ENCODE assay signal across 9 mouse cellular contexts in genomic region chr5:29824796-29825195, GRCm38 (mm10).
DNase-seq lines count a peak whose midpoint lies in the region; ATAC-seq and TF ChIP-seq lines count a peak whose summit lies in the region.
"Had no signal": no experiment of that assay in that cellular context is flagged by ENCODE, and none has a peak within 500 bp of the region (broad histone marks: within the 10 kb centered on the region; RNA-seq: fewer than 3 reads in every experiment).

No protein-coding gene starts in this region.

- no peak overlapping the region for H3K27ac ChIP-seq in lung, postnatal 0 days (ENCODE audit: low read length)
- no peak overlapping the region for H3K27ac ChIP-seq in limb, embryonic 13.5 days

- no peak for ATAC-seq in lung, postnatal 0 days
- peak; percentile 67; the same call in 1 of the 2 replicates for ATAC-seq in limb, embryonic 13.5 days (ENCODE audit: low FRiP score, low read depth)

- peak; percentile 53 for TF ChIP-seq CTCF in lung, postnatal 0 days (IDR thresholded peaks at IDR 0.05)

- DNase-seq in cerebellum, postnatal 14 days = peak; percentile 57 to 69
- no peak for DNase-seq in cerebellum, adult 9-11 months
- peak; percentile 61 for DNase-seq in lung, postnatal 0 days (ENCODE audit: low spot score)
- DNase-seq in lung, postnatal 4 days = no peak
- peak; percentile 55 for DNase-seq in ZHBTc4 (ENCODE audit: low read depth, low spot score)
- DNase-seq in heart, postnatal 10 days = peak; percentile 65 to 80
- DNase-seq in yolk sac, embryonic 10.5 days (ENCODE audit: low spot score) = peak; percentile 21

- H3K4me1 ChIP-seq in lung, postnatal 0 days (ENCODE audit: insufficient read depth, low read depth, low read length) = no peaks in the 10 kb centered on the region
- no peaks in the 10 kb centered on the region; the same call in 1 of the 2 replicates for H3K4me1 ChIP-seq in limb, embryonic 13.5 days

- intact Hi-C loops in heart, postnatal 10 days (cut with DNase I) = loop anchor here (1.0 to 10.0 kb wide), 4 partner anchors 189 to 290 kb away; partner anchors contain the start of genes Il6 and Tyms

- TF ChIP-seq EP300 in lung, postnatal 0 days (IDR thresholded peaks at IDR 0.05) = no peak

- no peaks in the 10 kb centered on the region for H3K36me3 ChIP-seq in lung, postnatal 0 days (ENCODE audit: insufficient read depth, low read length)
- no peaks in the 10 kb centered on the region for H3K36me3 ChIP-seq in limb, embryonic 13.5 days

- H3K9ac ChIP-seq in lung, postnatal 0 days (replicated peaks; ENCODE audit: low read depth) = no peak overlapping the region
- H3K9ac ChIP-seq in limb, embryonic 13.5 days = no peak overlapping the region

- 42% methylated on average over 3 of the region's 3 CpGs for WGBS in lung, postnatal 0 days
- WGBS in limb, embryonic 13.5 days = 27% methylated on average over 3 of the region's 3 CpGs

- no peaks in the 10 kb centered on the region for H3K27me3 ChIP-seq in lung, postnatal 0 days (replicated peaks; ENCODE audit: insufficient read depth, low read length)
- no peaks in the 10 kb centered on the region for H3K27me3 ChIP-seq in limb, embryonic 13.5 days
- H3K27me3 ChIP-seq: megakaryocyte, embryonic 14.5 days had no signal

- H3K4me3 ChIP-seq in lung, postnatal 0 days (ENCODE audit: low read depth, low read length) = no peak overlapping the region
- no peak overlapping the region for H3K4me3 ChIP-seq in limb, embryonic 13.5 days
- H3K4me3 ChIP-seq: megakaryocyte, embryonic 14.5 days had no signal

- no peak overlapping the region for H3K4me2 ChIP-seq in lung, postnatal 0 days (replicated peaks; ENCODE audit: low read depth, low read length)
- no peak overlapping the region for H3K4me2 ChIP-seq in limb, embryonic 13.5 days (replicated peaks)

- no peaks in the 10 kb centered on the region for H3K9me3 ChIP-seq in lung, postnatal 0 days (ENCODE audit: low read length)
- H3K9me3 ChIP-seq in limb, embryonic 13.5 days = no peaks in the 10 kb centered on the region
- H3K9me3 ChIP-seq: megakaryocyte, embryonic 14.5 days had no signal

Comparison
In these comparisons a context has a peak if more than half of its experiments do, and no peak if none do; other contexts are left out.
1. DNase-seq: peak in cerebellum, postnatal 14 days (2 of 2), lung, postnatal 0 days (single experiment), ZHBTc4 (single experiment), heart, postnatal 10 days (2 of 2) and yolk sac, embryonic 10.5 days (single experiment); none in cerebellum, adult 9-11 months (single experiment) and lung, postnatal 4 days (0 of 2).